7 mouse cellular contexts compared by ENCODE assay signal in genomic region chr10:42715366-42716035, GRCm38 (mm10). TPM values are rescaled to one million over a fixed set of nuclear protein-coding genes. Genes with fewer than 3 reads are reported as not detected.
DNase-seq lines count a peak whose midpoint lies in the region; ATAC-seq lines count a peak whose summit lies in the region.

No protein-coding gene starts in this region.

- ATAC-seq in intestine, embryonic 16.5 days = peak; percentile 88
- peak; percentile 57 for ATAC-seq in lung, embryonic 16.5 days (ENCODE audit: low read depth)

- no peaks in the 10 kb centered on the region for H3K36me3 ChIP-seq in intestine, embryonic 16.5 days (ENCODE audit: control insufficient read depth, insufficient read depth, low read length)
- H3K36me3 ChIP-seq in lung, embryonic 16.5 days (ENCODE audit: control insufficient read depth, insufficient read depth, low read length) = no peaks in the 10 kb centered on the region

- 14% methylated on average over 19 of the region's 19 CpGs for WGBS in intestine, embryonic 16.5 days
- 17% methylated on average over 19 of the region's 19 CpGs for WGBS in lung, embryonic 16.5 days

- H3K27ac ChIP-seq in intestine, embryonic 16.5 days (ENCODE audit: low read length) = peak overlapping the region; percentile 87
- H3K27ac ChIP-seq in lung, embryonic 16.5 days (ENCODE audit: low read length) = no peak overlapping the region

- peak overlapping the region; percentile 47 for H3K9ac ChIP-seq in intestine, embryonic 16.5 days (ENCODE audit: low read depth, low read length)
- H3K9ac ChIP-seq in lung, embryonic 16.5 days (ENCODE audit: low read length) = no peak overlapping the region

- H3K4me2 ChIP-seq in intestine, embryonic 16.5 days (ENCODE audit: low read depth, low read length) = peak overlapping the region; percentile 53
- H3K4me2 ChIP-seq in lung, embryonic 16.5 days (ENCODE audit: low read depth, low read length) = peak overlapping the region; percentile 47

- no peaks in the 10 kb centered on the region for H3K27me3 ChIP-seq in intestine, embryonic 16.5 days (replicated peaks; ENCODE audit: control insufficient read depth, insufficient read depth, low read length)
- H3K27me3 ChIP-seq in lung, embryonic 16.5 days (ENCODE audit: control insufficient read depth, insufficient read depth, low read depth, low read length) = no peaks in the 10 kb centered on the region; the same call in 1 of the 2 replicates

- peak; percentile 43 for DNase-seq in Muller cell, postnatal 12 days (ENCODE audit: inconsistent ontology term)
- peak; percentile 60 for DNase-seq in embryo, embryonic 10.5 days (ENCODE audit: low spot score)
- DNase-seq in thymus, postnatal 36 days = no peak
- no peak for DNase-seq in left cerebral cortex, adult 8-10 months (ENCODE audit: low spot score in 2 of 2)
- DNase-seq in left cerebral cortex, postnatal 25 days (ENCODE audit: low spot score in 2 of 2) = no peak

- no peaks in the 10 kb centered on the region for H3K9me3 ChIP-seq in intestine, embryonic 16.5 days (ENCODE audit: control insufficient read depth, low read length)
- no peaks in the 10 kb centered on the region for H3K9me3 ChIP-seq in lung, embryonic 16.5 days (ENCODE audit: control insufficient read depth, low read length)

- peaks cover 6% of the 10 kb centered on the region; the same call in 1 of the 2 replicates for H3K4me1 ChIP-seq in intestine, embryonic 16.5 days (ENCODE audit: control insufficient read depth, insufficient read depth, low read length)
- H3K4me1 ChIP-seq in lung, embryonic 16.5 days (replicated peaks; ENCODE audit: control insufficient read depth, insufficient read depth, low read length) = peaks cover 7% of the 10 kb centered on the region

- peak overlapping the region; percentile 29 for H3K4me3 ChIP-seq in intestine, embryonic 16.5 days (ENCODE audit: low read length)
- H3K4me3 ChIP-seq in lung, embryonic 16.5 days (ENCODE audit: low read length) = peak overlapping the region; percentile 15

- intact Hi-C loops in left cerebral cortex, postnatal 25 days (cut with DNase I) = no loop called here

RNA-seq across cellular contexts. Expression of gene Sec63, which starts 45.8 kb away (rescaled TPM):
- polyA plus RNA-seq in intestine, embryonic 16.5 days (2015; fragmentation: Nextera tagmentation; extraction: Ambion mirVana) = 22.3 and 25.9 TPM in 2 replicates
- polyA plus RNA-seq in lung, embryonic 16.5 days (2015; fragmentation: Nextera tagmentation; extraction: Ambion mirVana) = 17.8 and 19.6 TPM in 2 replicates
- 10 to 100 TPM; 46.1 to 51.5 (median 50.2) TPM for total RNA-seq in left cerebral cortex, adult 8-10 months (2022)
- total RNA-seq in left cerebral cortex, postnatal 25 days (2021) = 10 to 100 TPM; 48.5 to 56.6 TPM

Comparison
In these comparisons a context has a peak if more than half of its experiments do, and no peak if none do; other contexts are left out.
1. DNase-seq: peak in Muller cell, postnatal 12 days (single experiment) and embryo, embryonic 10.5 days (single experiment); none in thymus, postnatal 36 days (0 of 2), left cerebral cortex, adult 8-10 months (0 of 2) and left cerebral cortex, postnatal 25 days (0 of 2).